Mouse (Mus musculus) hindbrain, embryonic 10.5 days (tissue): Measurements from ENCODE around the gene Chfr. TPM values are rescaled to one million over a fixed set of nuclear protein-coding genes. Genes with fewer than 3 reads are reported as not detected.

ENCODE experiments used
- DNase-seq: peaks from one replicate; pipeline ENCODE4 v3.0.0-alpha.2; 2017; ENCODE audit warnings: low spot score
- H3K27ac ChIP-seq: fragments of 300-500 bp; sonication (generic); 2 replicates; pipeline ENCODE4 v1.5.1; 2016; ENCODE audit warnings: mild to moderate bottlenecking, moderate library complexity
- H3K27me3 ChIP-seq: fragments of 300-500 bp; sonication (generic); 2 replicates; pipeline ENCODE4 v1.6.1; 2016; ENCODE audit warnings: mild to moderate bottlenecking; ENCODE audit not compliant: poor library complexity, insufficient read depth, severe bottlenecking
- H3K36me3 ChIP-seq: fragments of 300-500 bp; sonication (generic); 2 replicates; pipeline ENCODE4 v1.6.1; 2016; ENCODE audit warnings: mild to moderate bottlenecking, moderate library complexity
- H3K4me1 ChIP-seq: fragments of 300-500 bp; sonication (generic); replicated peaks from 2 replicates; pipeline ENCODE4 v1.6.1; 2016; ENCODE audit warnings: mild to moderate bottlenecking
- H3K4me3 ChIP-seq: fragments of 300-500 bp; sonication (generic); 2 replicates; pipeline ENCODE4 v1.5.1; 2016; ENCODE audit warnings: mild to moderate bottlenecking, moderate library complexity
- H3K9me3 ChIP-seq: fragments of 300-500 bp; sonication (generic); 2 replicates; pipeline ENCODE4 v1.6.1; 2016; ENCODE audit warnings: mild to moderate bottlenecking, moderate library complexity
- WGBS: fragments of 180-500 bp; shearing (Covaris S2); methylation state at CpG from one replicate; pipeline ENCODE4 v1.1.7; 2016; 5-methylcytosine and 5-hydroxymethylcytosine counted together
- polyA plus RNA-seq: library from polyadenylated mRNA; unstranded; fragments of >200 nt; fragmentation: Nextera tagmentation; extraction: Ambion mirVana; gene quantifications from 2 replicates; pipeline ENCODE4 v1.2.1, GENCODE M21; 2016

Chfr gene
- polyA plus RNA-seq: 59.0 and 63.8 TPM in 2 replicates

- Histone ChIP-seq H3K27ac (peak within 1 kb of the TSS; percentile 76), H3K4me1 (peaks cover 14% of the 10 kb centered on the region), H3K36me3 (peaks cover 25% of the 10 kb centered on the region), H3K4me3 (peak within 1 kb of the TSS; percentile 67), H3K9me3 (peaks cover 19% of the 10 kb centered on the region), H3K27me3 (no peaks in the 10 kb centered on the region)
- WGBS: 4% methylated on average over 46 of the region's 46 CpGs
- peak; percentile 99 for DNase-seq
Measured at GRCm38 (mm10) chr5:110135293-110136086, at the start of gene Chfr. Gene Chfr (plus strand): TSS chr5:110135842.

DNA sequence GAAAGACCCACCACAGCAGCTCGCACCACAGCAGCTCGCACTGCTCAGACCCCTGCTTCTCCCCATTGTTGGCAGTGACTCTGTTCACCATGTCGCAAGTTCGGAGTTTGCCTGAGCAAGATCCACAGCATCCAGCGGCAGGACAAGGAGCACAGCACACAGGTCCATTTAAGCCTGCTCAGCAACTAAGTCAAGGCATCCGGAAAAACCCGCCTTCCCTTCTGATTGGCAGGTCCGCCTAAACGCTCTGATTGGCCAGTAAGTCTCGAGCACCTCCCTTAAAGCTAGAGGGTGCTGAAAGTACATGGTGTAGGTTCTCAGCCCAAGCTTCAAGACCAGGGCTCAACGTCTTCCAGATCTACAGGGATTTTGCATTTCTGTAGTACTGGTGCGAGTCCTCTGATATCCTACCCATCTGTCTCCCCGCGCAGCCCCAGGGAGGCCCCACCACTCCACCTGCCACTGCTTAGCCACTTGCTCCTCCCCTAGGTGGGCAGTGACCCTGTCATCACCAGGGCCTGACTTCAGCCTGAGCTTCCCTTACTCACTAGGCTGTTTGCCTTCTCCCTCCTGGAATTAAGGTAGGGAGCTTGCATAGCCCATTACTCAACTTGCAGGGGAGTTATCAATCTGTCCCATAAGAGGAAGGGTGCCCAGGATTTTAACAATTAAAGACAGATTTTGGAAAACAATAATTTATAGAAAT is 49.3 kb upstream of the Chfr start:
- H3K27me3 ChIP-seq: no peaks in the 10 kb centered on the region
- 32% methylated on average over 14 of the region's 14 CpGs for WGBS

DNA sequence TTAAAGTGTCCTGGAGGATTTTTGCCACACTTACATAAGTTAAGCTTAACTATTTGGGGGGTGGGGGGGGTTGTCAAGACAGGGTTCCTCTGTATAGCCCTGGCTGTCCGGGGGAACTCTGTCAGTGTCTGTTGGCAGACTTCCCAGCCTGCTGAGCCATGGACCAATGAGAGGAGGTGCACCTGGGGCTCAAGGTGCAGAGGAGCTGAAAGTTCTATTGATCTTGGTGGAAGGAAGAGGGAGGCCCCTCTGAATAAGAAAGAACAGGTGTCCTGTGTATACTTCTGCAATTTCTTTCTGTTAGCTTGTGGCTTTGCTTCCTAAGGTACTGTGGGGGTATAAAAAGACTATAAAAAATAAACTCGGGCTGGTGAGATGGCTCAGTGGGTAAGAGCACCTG is 44.1 kb upstream of the Chfr start:
- no peak overlapping the region for H3K4me3 ChIP-seq
- 82% methylated on average over 2 of the region's 2 CpGs for WGBS
- peaks cover 12% of the 10 kb centered on the region for H3K4me1 ChIP-seq
- H3K27ac ChIP-seq: no peak overlapping the region
- 0 out of 2 replicates have a peak, but pooled peaks cover under 1% of the 10 kb centered on the region for H3K9me3 ChIP-seq
- no peaks in the 10 kb centered on the region for H3K36me3 ChIP-seq
- H3K27me3 ChIP-seq: no peaks in the 10 kb centered on the region
- DNase-seq: no peak

More for the DNA sequence above, 49.3 kb upstream of the Chfr start:
- Histone ChIP-seq H3K36me3 (no peaks in the 10 kb centered on the region), H3K4me3 (no peak overlapping the region), H3K27ac (no peak overlapping the region), H3K9me3 (peaks cover 19% of the 10 kb centered on the region; the same call in 1 of the 2 replicates), H3K4me1 (no peaks in the 10 kb centered on the region)
- DNase-seq: no peak

GRCm38 (mm10) chr5:110094030-110094846 is 41.4 kb upstream of the Chfr start, which contains the start of gene Gm35315:
Gene Gm35315 (minus strand): TSS chr5:110094420.
- DNase-seq: peak; percentile 88
- H3K4me1 ChIP-seq: peaks cover 15% of the 10 kb centered on the region
- H3K4me3 ChIP-seq: peak within 1 kb of the TSS; percentile 63
- H3K36me3 ChIP-seq: no peaks in the 10 kb centered on the region
- H3K27me3 ChIP-seq: no peaks in the 10 kb centered on the region; the same call in 1 of the 2 replicates
- no peaks in the 10 kb centered on the region for H3K9me3 ChIP-seq
- H3K27ac ChIP-seq: peak within 1 kb of the TSS; percentile 91
- 2% methylated on average over 25 of the region's 25 CpGs for WGBS

DNA sequence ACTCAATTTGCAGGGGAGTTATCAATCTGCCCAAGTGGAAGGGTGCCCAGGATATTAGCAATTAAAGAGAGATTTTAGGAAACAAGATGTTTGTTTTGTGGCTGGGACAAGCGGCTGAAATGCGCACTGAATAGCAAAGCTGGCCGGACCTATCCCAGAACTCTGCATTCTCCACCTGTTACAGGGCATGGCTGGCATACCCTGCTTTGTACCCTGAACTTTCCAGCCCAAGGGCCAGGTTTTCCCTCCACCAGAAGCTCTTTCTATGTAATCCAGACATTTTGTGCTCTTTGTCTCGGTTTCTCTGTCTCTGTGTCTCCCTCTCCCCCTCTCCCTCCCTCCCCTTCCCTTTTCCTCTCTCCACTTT is 40.8 kb upstream of the Chfr start:
- 6% methylated on average over 4 of the region's 4 CpGs for WGBS
- Histone ChIP-seq H3K4me3 (peak overlapping the region; percentile 63), H3K36me3 (no peaks in the 10 kb centered on the region), H3K27ac (peak overlapping the region; percentile 91), H3K4me1 (peaks cover 21% of the 10 kb centered on the region), H3K27me3 (no peaks in the 10 kb centered on the region; the same call in 1 of the 2 replicates), H3K9me3 (no peaks in the 10 kb centered on the region)
- no peak for DNase-seq

DNA sequence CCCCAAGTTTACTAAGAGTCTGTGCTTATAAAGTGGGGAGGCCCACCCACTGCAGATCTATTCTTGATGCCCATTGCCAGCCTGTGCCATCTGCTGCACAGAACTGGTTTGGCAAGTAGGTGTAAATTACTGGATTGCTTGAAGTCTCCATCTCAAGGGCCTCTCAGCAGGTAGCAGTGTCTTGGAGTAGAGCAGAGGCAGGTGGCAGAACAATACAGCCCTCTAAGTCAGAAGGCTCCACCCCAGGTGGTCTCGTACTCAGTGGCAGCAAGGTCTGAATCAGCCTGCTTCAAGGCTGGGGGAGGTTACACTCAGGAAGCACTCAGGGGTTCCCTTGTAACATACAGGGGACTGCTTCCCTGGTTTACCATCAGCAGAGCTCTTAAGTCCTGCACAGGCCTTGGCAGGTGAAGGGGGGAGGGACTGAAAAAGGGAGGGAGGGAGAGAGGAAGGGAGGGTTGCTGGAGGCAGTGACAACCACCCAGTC is 36.6 kb upstream of the Chfr start:
- H3K27me3 ChIP-seq: peaks cover 20% of the 10 kb centered on the region
- DNase-seq: no peak
- peaks cover 20% of the 10 kb centered on the region for H3K36me3 ChIP-seq
- H3K4me3 ChIP-seq: no peak overlapping the region
- 39% methylated on average over 1 of the region's 1 CpGs for WGBS
- H3K4me1 ChIP-seq: peaks cover 44% of the 10 kb centered on the region
- H3K27ac ChIP-seq: 0 out of 2 replicates have a peak overlapping the region, but pooled peaks have one; percentile 9
- peaks cover 2% of the 10 kb centered on the region; the same call in 1 of the 2 replicates for H3K9me3 ChIP-seq

DNA sequence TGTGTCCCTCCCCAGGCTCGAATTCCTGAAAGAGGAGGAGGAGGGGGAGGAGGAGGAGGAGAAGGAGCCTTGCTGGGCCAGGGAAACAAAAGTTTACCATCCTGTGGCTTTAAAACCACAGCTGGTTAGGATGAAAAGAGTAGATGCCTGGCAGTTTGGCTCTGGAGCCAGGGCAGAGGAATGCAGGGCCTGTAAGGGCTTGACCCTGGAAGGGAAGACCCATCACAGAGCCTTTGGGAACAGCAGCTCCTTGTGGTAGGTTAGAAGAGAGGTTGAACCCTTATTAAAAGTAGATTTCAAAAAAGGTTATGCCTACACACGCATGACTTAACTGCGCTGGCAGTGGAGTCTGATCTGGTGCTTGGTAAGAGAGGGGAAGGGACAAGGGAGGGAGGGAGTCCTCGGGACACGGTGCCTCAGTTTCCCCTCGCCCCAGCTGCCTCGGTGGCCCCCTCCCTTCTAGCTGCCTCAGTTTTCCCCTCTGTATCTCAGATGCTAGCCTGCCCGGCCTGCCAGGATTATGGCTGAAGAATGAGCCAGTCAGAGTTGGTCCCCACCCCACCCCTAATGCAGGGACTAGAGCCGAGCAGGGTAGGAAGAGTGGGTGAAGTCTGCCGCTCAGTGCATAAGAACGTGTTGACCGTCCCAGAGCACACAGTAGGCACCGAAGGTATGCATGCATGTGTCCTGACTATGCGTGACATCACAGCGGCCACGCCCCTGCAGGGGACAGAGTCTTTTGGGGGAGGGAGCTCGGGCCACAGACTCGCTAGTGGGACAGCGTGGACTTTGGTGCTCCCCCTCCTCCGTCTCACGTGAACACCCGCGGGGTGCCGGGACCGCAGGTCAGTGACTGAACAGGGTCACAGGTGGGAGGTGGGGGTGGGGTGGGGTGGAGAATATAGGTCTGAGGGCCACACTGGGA is 35.7 kb upstream of the Chfr start, which contains the start of gene Plcxd1:
Gene Plcxd1, plus strand, starts transcription at position 314 of the 925 bp plus-strand sequence.
- no peak for DNase-seq
- 5% methylated on average over 25 of the region's 25 CpGs for WGBS

DNA sequence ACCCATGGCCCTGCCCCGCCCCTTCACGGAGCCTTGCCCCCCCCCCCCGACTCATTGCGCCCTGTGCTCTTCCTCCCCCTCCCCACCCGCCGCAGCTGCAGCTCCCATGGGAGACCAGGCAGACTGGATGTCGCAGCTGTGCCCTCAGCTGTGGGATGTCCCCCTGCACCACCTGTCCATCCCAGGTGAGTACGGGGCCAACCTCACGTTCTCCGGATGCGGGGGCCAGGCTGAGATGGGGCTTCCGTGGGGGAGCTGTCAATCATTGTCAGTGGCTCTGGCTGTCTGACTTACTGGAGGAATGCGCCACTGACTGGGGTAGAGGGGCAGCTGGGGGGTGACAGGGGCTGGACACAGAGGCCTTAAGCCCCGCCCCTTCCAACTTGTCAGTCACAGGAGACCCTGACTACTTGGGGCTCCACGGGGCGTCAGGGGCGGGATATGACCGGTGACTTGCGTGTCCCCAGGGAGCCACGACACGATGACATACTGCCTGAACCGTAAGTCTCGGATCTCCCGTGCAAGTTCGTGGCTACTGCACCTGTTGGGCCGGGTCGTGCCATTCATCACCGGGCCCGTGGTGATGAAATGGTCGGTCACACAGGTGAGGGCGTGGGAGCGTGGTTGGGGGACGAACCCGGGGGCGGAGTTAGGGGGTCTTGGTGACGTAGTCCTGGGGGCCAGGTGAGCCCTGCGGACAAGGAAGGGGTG is 34.6 kb upstream of the Chfr start:
- peak; percentile 42 for DNase-seq
- under 1% methylated on average over 37 of the region's 37 CpGs for WGBS
- peak overlapping the region; percentile 53 for H3K27ac ChIP-seq

More for the DNA sequence above, 35.7 kb upstream of the Chfr start, which contains the start of gene Plcxd1:
- Histone ChIP-seq H3K9me3 (peaks cover 2% of the 10 kb centered on the region; the same call in 1 of the 2 replicates), H3K36me3 (peaks cover 29% of the 10 kb centered on the region), H3K4me1 (peaks cover 38% of the 10 kb centered on the region), H3K27ac (0 out of 2 replicates have a peak within 1 kb of the TSS, but pooled peaks have one; percentile 9), H3K27me3 (peaks cover 20% of the 10 kb centered on the region), H3K4me3 (peak within 1 kb of the TSS; percentile 47)

DNA sequence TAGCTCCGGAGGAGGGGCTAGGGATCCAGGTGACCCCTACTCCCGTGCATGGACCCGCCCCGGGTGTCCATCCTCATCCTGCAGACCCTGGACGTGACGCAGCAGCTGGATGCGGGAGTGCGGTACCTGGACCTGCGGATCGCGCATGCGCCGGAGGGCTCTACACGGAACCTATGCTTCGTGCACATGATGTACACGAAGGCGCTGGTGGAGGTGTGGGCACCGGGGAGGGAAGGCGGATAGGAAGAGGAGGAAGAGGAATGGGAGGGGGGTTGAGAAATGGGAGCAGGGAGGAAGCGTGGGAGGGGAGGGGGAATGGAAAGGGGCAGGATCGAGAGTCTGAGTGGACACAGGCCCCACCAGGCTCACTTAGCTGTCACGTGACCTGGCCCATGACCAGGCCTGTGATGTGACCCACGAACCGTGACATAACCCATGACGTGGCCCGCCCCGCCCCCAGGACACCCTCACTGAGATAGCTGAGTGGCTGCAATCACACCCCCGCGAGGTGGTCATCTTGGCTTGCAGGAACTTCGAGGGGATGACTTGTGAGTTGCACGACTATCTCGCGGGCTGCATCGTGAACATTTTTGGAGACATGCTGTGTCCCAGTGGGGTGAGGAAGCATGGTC is 33.8 kb upstream of the Chfr start:
- H3K36me3 ChIP-seq: peaks cover 48% of the 10 kb centered on the region
- H3K27ac ChIP-seq: peak overlapping the region; percentile 53; the same call in 1 of the 2 replicates
- H3K4me1 ChIP-seq: peaks cover 44% of the 10 kb centered on the region
- H3K4me3 ChIP-seq: peak overlapping the region; percentile 47
- peaks cover 2% of the 10 kb centered on the region; the same call in 1 of the 2 replicates for H3K9me3 ChIP-seq
- WGBS: 22% methylated on average over 34 of the region's 34 CpGs
- DNase-seq: no peak
- H3K27me3 ChIP-seq: peaks cover 20% of the 10 kb centered on the region

More for the DNA sequence above, 34.6 kb upstream of the Chfr start:
- Histone ChIP-seq H3K4me3 (peak overlapping the region; percentile 47), H3K9me3 (peaks cover 2% of the 10 kb centered on the region; the same call in 1 of the 2 replicates), H3K4me1 (peaks cover 36% of the 10 kb centered on the region), H3K27me3 (peaks cover 20% of the 10 kb centered on the region), H3K36me3 (peaks cover 40% of the 10 kb centered on the region)

GRCm38 (mm10) chr5:110102429-110102828 is 33.2 kb upstream of the Chfr start:
- no peak for DNase-seq
- peaks cover 2% of the 10 kb centered on the region; the same call in 1 of the 2 replicates for H3K9me3 ChIP-seq
- no peak overlapping the region for H3K27ac ChIP-seq
- WGBS: 90% methylated on average over 13 of the region's 13 CpGs
- H3K4me3 ChIP-seq: peak overlapping the region; percentile 47; the same call in 1 of the 2 replicates
- peaks cover 49% of the 10 kb centered on the region for H3K4me1 ChIP-seq
- peaks cover 52% of the 10 kb centered on the region for H3K36me3 ChIP-seq
- peaks cover 20% of the 10 kb centered on the region for H3K27me3 ChIP-seq
